Mouse (Mus musculus) T-helper 1 cell (primary cell): ENCODE results near the gene Nab1.

Experiments used
- in situ Hi-C: fragments of 300-600 bp; cut with MboI, MseI; formaldehyde crosslinking; loops from one replicate; pipeline ENCODE4 v1.15.1; 2025; ENCODE audit warnings: high pct_unique_total_duplicates

Nab1 gene

GRCm38 (mm10) chr1:52474291-52474690 lies 26.2 kb downstream of the Nab1 start:
- in situ Hi-C loops: no loop called here

- in situ Hi-C loops: no loop called here
Measured at GRCm38 (mm10) chr1:52470811-52471489, 29.5 kb downstream of the Nab1 start.

- in situ Hi-C loops: no loop called here
Measured at GRCm38 (mm10) chr1:52470326-52470725, 30.2 kb downstream of the Nab1 start.

GRCm38 (mm10) chr1:52466518-52467120 lies 33.9 kb downstream of the Nab1 start:
- in situ Hi-C loops: no loop called here

GRCm38 (mm10) chr1:52465830-52466229 lies 34.6 kb downstream of the Nab1 start:
- in situ Hi-C loops: no loop called here

- in situ Hi-C loops: no loop called here
Measured at GRCm38 (mm10) chr1:52465264-52465663, 35.2 kb downstream of the Nab1 start.

GRCm38 (mm10) chr1:52463305-52463704 lies 37.2 kb downstream of the Nab1 start:
- in situ Hi-C loops: no loop called here

- in situ Hi-C loops: no loop called here
Measured at GRCm38 (mm10) chr1:52456571-52456970, 43.9 kb downstream of the Nab1 start.

GRCm38 (mm10) chr1:52454509-52455001 lies 45.9 kb downstream of the Nab1 start:
- in situ Hi-C loops: no loop called here

GRCm38 (mm10) chr1:52451360-52451759 lies 49.1 kb downstream of the Nab1 start:
- in situ Hi-C loops: no loop called here

- in situ Hi-C loops: no loop called here
Measured at GRCm38 (mm10) chr1:52435856-52436255, 64.6 kb downstream of the Nab1 start.

GRCm38 (mm10) chr1:52434085-52434484 lies 66.4 kb downstream of the Nab1 start:
- in situ Hi-C loops: no loop called here

- in situ Hi-C loops: no loop called here
Measured at GRCm38 (mm10) chr1:52431806-52432205, 68.7 kb downstream of the Nab1 start.

- in situ Hi-C loops: no loop called here
Measured at GRCm38 (mm10) chr1:52430606-52431005, 69.9 kb downstream of the Nab1 start.

- in situ Hi-C loops: no loop called here
Measured at GRCm38 (mm10) chr1:52430116-52430515, 70.4 kb downstream of the Nab1 start.

- in situ Hi-C loops: loop anchor here (5.0 kb wide), 1 partner anchor 41 kb away; no protein-coding TSS in a partner anchor
Measured at GRCm38 (mm10) chr1:52427841-52428464, 72.5 kb downstream of the Nab1 start.

- in situ Hi-C loops: no loop called here
Measured at GRCm38 (mm10) chr1:52423846-52424245, 76.6 kb downstream of the Nab1 start.

- in situ Hi-C loops: no loop called here
Measured at GRCm38 (mm10) chr1:52423057-52423456, 77.4 kb downstream of the Nab1 start.

GRCm38 (mm10) chr1:52422137-52422536 lies 78.3 kb downstream of the Nab1 start:
- in situ Hi-C loops: no loop called here

GRCm38 (mm10) chr1:52421623-52422022 lies 78.9 kb downstream of the Nab1 start:
- in situ Hi-C loops: no loop called here

GRCm38 (mm10) chr1:52419088-52419819 lies 81.2 kb downstream of the Nab1 start:
- in situ Hi-C loops: no loop called here
